Mouse (Mus musculus): ENCODE measurements around the gene Glra4.

Glra4 gene

GRCm38 (mm10) chrX:136780041-136780440, at the start of gene Glra4:
Gene Glra4 (minus strand): TSS chrX:136780141.
- no peak for DNase-seq (ENCODE audit: low read depth)

GRCm38 (mm10) chrX:136828610-136829009, 48.7 kb upstream of the Glra4 start:
- no peak for DNase-seq (ENCODE audit: low read depth)

- no peak for DNase-seq (ENCODE audit: low read depth)
Observed at GRCm38 (mm10) chrX:136825016-136825415, 45.1 kb upstream of the Glra4 start.

- no peak for DNase-seq (ENCODE audit: low read depth)
Observed at GRCm38 (mm10) chrX:136822371-136822770, 42.4 kb upstream of the Glra4 start, which contains the start of gene Plp1. Gene Plp1 (plus strand): TSS chrX:136822671.

GRCm38 (mm10) chrX:136820250-136820649, 40.3 kb upstream of the Glra4 start:
- DNase-seq (ENCODE audit: low read depth), result peak; percentile 57

GRCm38 (mm10) chrX:136819752-136820151, 39.8 kb upstream of the Glra4 start:
- peak; percentile 22 for DNase-seq (ENCODE audit: low read depth)

- no peak for DNase-seq (ENCODE audit: low read depth)
Observed at GRCm38 (mm10) chrX:136797223-136797622, 17.3 kb upstream of the Glra4 start.

- DNase-seq (ENCODE audit: low read depth), result no peak
Observed at GRCm38 (mm10) chrX:136789446-136789845, 9.5 kb upstream of the Glra4 start.

GRCm38 (mm10) chrX:136779262-136779661, 679 bp downstream of the Glra4 start:
- no peak for DNase-seq (ENCODE audit: low read depth)

- no peak for DNase-seq (ENCODE audit: low read depth)
Observed at GRCm38 (mm10) chrX:136778046-136778445, 1.9 kb downstream of the Glra4 start.

- peak; percentile 23 for DNase-seq (ENCODE audit: low read depth)
Observed at GRCm38 (mm10) chrX:136773035-136773434, 6.9 kb downstream of the Glra4 start.

GRCm38 (mm10) chrX:136761103-136762074, 18.6 kb downstream of the Glra4 start:
- no peak for DNase-seq (ENCODE audit: low read depth)

GRCm38 (mm10) chrX:136755464-136755863, 24.5 kb downstream of the Glra4 start:
- DNase-seq (ENCODE audit: low read depth), result no peak

- DNase-seq (ENCODE audit: low read depth), result no peak
Observed at GRCm38 (mm10) chrX:136749329-136749728, 30.6 kb downstream of the Glra4 start.

GRCm38 (mm10) chrX:136744663-136745062, 35.3 kb downstream of the Glra4 start:
- no peak for DNase-seq (ENCODE audit: low read depth)

GRCm38 (mm10) chrX:136743459-136743858, 36.5 kb downstream of the Glra4 start, which contains the start of gene Morf4l2:
Gene Morf4l2 (minus strand): TSS chrX:136743690.
- no peak for DNase-seq (ENCODE audit: low read depth)

- DNase-seq (ENCODE audit: low read depth), result peak; percentile 37
Observed at GRCm38 (mm10) chrX:136742661-136743103, 37.3 kb downstream of the Glra4 start.

GRCm38 (mm10) chrX:136742241-136742640, 37.7 kb downstream of the Glra4 start:
- no peak for DNase-seq (ENCODE audit: low read depth)

GRCm38 (mm10) chrX:136741651-136742201, 38.2 kb downstream of the Glra4 start:
- peak; percentile 46 for DNase-seq (ENCODE audit: low read depth)

GRCm38 (mm10) chrX:136740791-136741650, 38.9 kb downstream of the Glra4 start:
- DNase-seq (ENCODE audit: low read depth), result peak; percentile 95

GRCm38 (mm10) chrX:136740087-136740790, 39.7 kb downstream of the Glra4 start:
- no peak for DNase-seq (ENCODE audit: low read depth)

Data from fibroblast of lung, adult 2 months (primary cell).